Mouse (Mus musculus): ENCODE measurements around the gene Hoxd12. TPM values are rescaled to one million over a fixed set of nuclear protein-coding genes. Genes with fewer than 3 reads are reported as not detected.

Gene Hoxd12
- total and polyA plus RNA-seq, 3 experiments, result not detected

GRCm38 (mm10) chr2:74703720-74704392 is 29.0 kb downstream of the Hoxd12 start:
- Histone ChIP-seq H3K36me3 (ENCODE audit: control insufficient read depth in 1 of 2, insufficient read depth in 2 of 2, low read length in 2 of 2) (peaks cover 0 to 2% of the 10 kb centered on the region in 2 experiments; a peak in 1 of 4 replicates), H3K4me1 (ENCODE audit: control insufficient read depth in 1 of 2, insufficient read depth in 2 of 2, low read length in 2 of 2) (no peaks in the 10 kb centered on the region; a peak in 2 of 4 replicates), H3K9me3 (replicated peaks; ENCODE audit: insufficient read depth, low read length) (no peaks in the 10 kb centered on the region), H3K79me2 (ENCODE audit: control insufficient read depth, insufficient read depth, low read length, poor library complexity) (peaks cover 6% of the 10 kb centered on the region; the same call in 1 of the 2 replicates), H3K27me3 (ENCODE audit: control insufficient read depth in 1 of 2, insufficient read depth in 2 of 2, low read length in 2 of 2) (no peaks in the 10 kb centered on the region), H3K4me3 (ENCODE audit: control insufficient read depth in 1 of 2, insufficient read depth in 1 of 2, low read depth in 2 of 2, low read length in 2 of 2) (no peak overlapping the region), H3K9ac (ENCODE audit: control insufficient read depth, low read depth, low read length, poor library complexity, severe bottlenecking) (no peak overlapping the region), H3K27ac (ENCODE audit: control insufficient read depth, low read depth, low read length) (no peak overlapping the region)
- DNase-seq (ENCODE audit: low read depth, low spot score), result no peak
- TF ChIP-seq ZNF384 (IDR thresholded peaks at IDR 0.05; ENCODE audit: low read depth, low read length) (no peak), EP300 (IDR thresholded peaks at IDR 0.05; ENCODE audit: low read depth in 1 of 2, low read length in 2 of 2) (no peak), TBP (IDR thresholded peaks at IDR 0.05; ENCODE audit: low read depth, low read length) (no peak), TAL1 (IDR thresholded peaks at IDR 0.05; ENCODE audit: low read length) (no peak), MAZ (IDR thresholded peaks at IDR 0.05; ENCODE audit: low read depth, low read length) (no peak), SMC3 (IDR thresholded peaks at IDR 0.05; ENCODE audit: low read depth, low read length) (no peak), NELFE (IDR thresholded peaks at IDR 0.05; ENCODE audit: low read depth, low read length) (no peak), CHD1 (IDR thresholded peaks at IDR 0.05; ENCODE audit: low read depth, low read length) (no peak), MAX (IDR thresholded peaks at IDR 0.05; ENCODE audit: low read length) (no peak), ETS1 (IDR thresholded peaks at IDR 0.05; ENCODE audit: low read depth, low read length) (no peak), ELF1 (IDR thresholded peaks at IDR 0.05; ENCODE audit: low read depth, low read length) (no peak), NRF1 (IDR thresholded peaks at IDR 0.05; ENCODE audit: insufficient read depth, low read depth, low read length, poor library complexity, severe bottlenecking) (no peak), ZMIZ1 (IDR thresholded peaks at IDR 0.05; ENCODE audit: low read depth, low read length) (no peak), GATA1 (IDR thresholded peaks at IDR 0.05; ENCODE audit: low read depth, low read length) (no peak)

GRCm38 (mm10) chr2:74704393-74704998 is 29.7 kb downstream of the Hoxd12 start, which contains the start of gene Hoxd8:
Gene Hoxd8, plus strand, starts transcription at chr2:74704615.
- Histone ChIP-seq H3K27ac (ENCODE audit: control insufficient read depth, low read depth, low read length) (peak within 1 kb of the TSS; percentile 48), H3K36me3 (ENCODE audit: control insufficient read depth in 1 of 2, insufficient read depth in 2 of 2, low read length in 2 of 2) (peaks cover 0 to 2% of the 10 kb centered on the region in 2 experiments; a peak in 1 of 4 replicates), H3K4me3 (ENCODE audit: control insufficient read depth in 1 of 2, insufficient read depth in 1 of 2, low read depth in 2 of 2, low read length in 2 of 2) (peak within 1 kb of the TSS; percentile 58 to 66; a peak in 3 of 4 replicates), H3K9ac (ENCODE audit: control insufficient read depth, low read depth, low read length, poor library complexity, severe bottlenecking) (peak within 1 kb of the TSS; percentile 84), H3K27me3 (ENCODE audit: control insufficient read depth in 1 of 2, insufficient read depth in 2 of 2, low read length in 2 of 2) (no peaks in the 10 kb centered on the region), H3K9me3 (replicated peaks; ENCODE audit: insufficient read depth, low read length) (no peaks in the 10 kb centered on the region), H3K4me1 (ENCODE audit: control insufficient read depth in 1 of 2, insufficient read depth in 2 of 2, low read length in 2 of 2) (no peaks in the 10 kb centered on the region; a peak in 2 of 4 replicates), H3K79me2 (ENCODE audit: control insufficient read depth, insufficient read depth, low read length, poor library complexity) (peaks cover 6% of the 10 kb centered on the region; the same call in 1 of the 2 replicates)
- peak; percentile 81 for DNase-seq (ENCODE audit: low read depth, low spot score)
- no peak for TF ChIP-seq MXI1 (IDR thresholded peaks at IDR 0.05; ENCODE audit: low read depth, low read length)
- TF ChIP-seq GABPA (IDR thresholded peaks at IDR 0.05; ENCODE audit: low read depth, low read length), result no peak
- TF ChIP-seq NELFE (IDR thresholded peaks at IDR 0.05; ENCODE audit: low read depth, low read length), result no peak
- TF ChIP-seq MYC (IDR thresholded peaks at IDR 0.05; ENCODE audit: low read depth, low read length), result no peak
- no peak for TF ChIP-seq JUND (IDR thresholded peaks at IDR 0.05; ENCODE audit: low read depth, low read length)
- no peak for TF ChIP-seq CTCF (IDR thresholded peaks at IDR 0.05 in 2 of 3, conservative IDR thresholded peaks at IDR 0.05 in 1 of 3; ENCODE audit: control insufficient read depth in 1 of 3, insufficient read depth in 1 of 3, low read depth in 2 of 3, low read length in 3 of 3, poor library complexity in 1 of 3, severe bottlenecking in 1 of 3)
- peak; percentile 80; the same call in 1 of the 2 replicates for TF ChIP-seq MAZ (IDR thresholded peaks at IDR 0.05; ENCODE audit: low read depth, low read length)
- TF ChIP-seq MYB (IDR thresholded peaks at IDR 0.05; ENCODE audit: low read depth, low read length), result no peak
- no peak for TF ChIP-seq CHD1 (IDR thresholded peaks at IDR 0.05; ENCODE audit: low read depth, low read length)
- TF ChIP-seq MAX (IDR thresholded peaks at IDR 0.05; ENCODE audit: low read length), result no peak
- no peak for TF ChIP-seq TBP (IDR thresholded peaks at IDR 0.05; ENCODE audit: low read depth, low read length)
- TF ChIP-seq SIN3A (IDR thresholded peaks at IDR 0.05; ENCODE audit: low read length), result 0 out of 2 replicates have a peak, but pooled peaks have one; percentile 22
- TF ChIP-seq MAFK (IDR thresholded peaks at IDR 0.05; ENCODE audit: borderline replicate concordance, low read depth, low read length), result no peak
- TF ChIP-seq KAT2A (conservative IDR thresholded peaks at IDR 0.05; ENCODE audit: low read depth, low read length), result peak; percentile 66
- no peak for TF ChIP-seq E2F4 (IDR thresholded peaks at IDR 0.05; ENCODE audit: borderline replicate concordance, low read depth, low read length)
- peak in 1 of 2 experiments; percentile 40; a peak in 3 of 4 replicates for TF ChIP-seq POLR2A (IDR thresholded peaks at IDR 0.05; ENCODE audit: control insufficient read depth in 1 of 2, insufficient read depth in 1 of 2, low read depth in 1 of 2, low read length in 2 of 2, poor library complexity in 1 of 2)
- peak; percentile 22; the same call in 1 of the 2 replicates for TF ChIP-seq TCF12 (IDR thresholded peaks at IDR 0.05; ENCODE audit: low read depth, low read length)
- no peak for TF ChIP-seq ZC3H11A (IDR thresholded peaks at IDR 0.05; ENCODE audit: low read depth, low read length)
- no peak for TF ChIP-seq POLR2AphosphoS2 (IDR thresholded peaks at IDR 0.05; ENCODE audit: low read length)
- no peak for TF ChIP-seq MEF2A (IDR thresholded peaks at IDR 0.05; ENCODE audit: extremely low read depth, insufficient replicate concordance, low read depth, low read length, poor library complexity, severe bottlenecking)
- no peak for TF ChIP-seq CHD2 (IDR thresholded peaks at IDR 0.05; ENCODE audit: low read length)
